Mouse (Mus musculus) kidney, embryonic 16.5 days (tissue): ENCODE data around the gene Rbx1. TPM values are rescaled to one million over a fixed set of nuclear protein-coding genes. Genes with fewer than 3 reads are reported as not detected.

Experiments used
- polyA plus RNA-seq: library from polyadenylated mRNA; unstranded; fragments of >200 nt; fragmentation: Nextera tagmentation; extraction: Ambion mirVana; gene quantifications from 2 replicates; pipeline ENCODE4 v1.2.1, GENCODE M21; 2015

Gene Rbx1
- polyA plus RNA-seq, 1 experiment from 2014 or later: 423 TPM

Other genes starting within 250 kb of the Rbx1 start
- 0.99 and 1.3 TPM in 2 replicates for gene Mchr1, start 230.8 kb upstream of the Rbx1 start, polyA plus RNA-seq
- gene Slc25a17, start 105.5 kb upstream of the Rbx1 start, polyA plus RNA-seq: 134 and 148 TPM in 2 replicates
- 192 and 194 TPM in 2 replicates for gene St13, start 66.2 kb upstream of the Rbx1 start, polyA plus RNA-seq
- 10.9 and 13.9 TPM in 2 replicates for gene Xpnpep3, start 66.2 kb upstream of the Rbx1 start, polyA plus RNA-seq
- gene Dnajb7, start 58.0 kb upstream of the Rbx1 start, polyA plus RNA-seq: 1.3 and 3.4 TPM in 2 replicates
- gene Ep300, start 119.1 kb downstream of the Rbx1 start, polyA plus RNA-seq: 15.2 and 20.9 TPM in 2 replicates
- gene L3mbtl2, start 197.6 kb downstream of the Rbx1 start, polyA plus RNA-seq: 26.2 and 27.4 TPM in 2 replicates
- 4.8 and 5.5 TPM in 2 replicates for gene Chadl, start 231.0 kb downstream of the Rbx1 start, polyA plus RNA-seq